Mouse (Mus musculus) embryo, embryonic 11 days (tissue): ENCODE results near the gene Rrp1.
A peak's percentile ranks its signal among the peaks of the same experiment; 100 is the strongest.
"Not testable (repeated sequence)": the region's sequence is repeated elsewhere in the genome, so short reads cannot be mapped to it uniquely, and the experiment has no call there.

ENCODE experiments used
- DNase-seq: peaks from one replicate; pipeline ENCODE4 v3.0.0-alpha.2; 2015

The Rrp1 gene

DNA sequence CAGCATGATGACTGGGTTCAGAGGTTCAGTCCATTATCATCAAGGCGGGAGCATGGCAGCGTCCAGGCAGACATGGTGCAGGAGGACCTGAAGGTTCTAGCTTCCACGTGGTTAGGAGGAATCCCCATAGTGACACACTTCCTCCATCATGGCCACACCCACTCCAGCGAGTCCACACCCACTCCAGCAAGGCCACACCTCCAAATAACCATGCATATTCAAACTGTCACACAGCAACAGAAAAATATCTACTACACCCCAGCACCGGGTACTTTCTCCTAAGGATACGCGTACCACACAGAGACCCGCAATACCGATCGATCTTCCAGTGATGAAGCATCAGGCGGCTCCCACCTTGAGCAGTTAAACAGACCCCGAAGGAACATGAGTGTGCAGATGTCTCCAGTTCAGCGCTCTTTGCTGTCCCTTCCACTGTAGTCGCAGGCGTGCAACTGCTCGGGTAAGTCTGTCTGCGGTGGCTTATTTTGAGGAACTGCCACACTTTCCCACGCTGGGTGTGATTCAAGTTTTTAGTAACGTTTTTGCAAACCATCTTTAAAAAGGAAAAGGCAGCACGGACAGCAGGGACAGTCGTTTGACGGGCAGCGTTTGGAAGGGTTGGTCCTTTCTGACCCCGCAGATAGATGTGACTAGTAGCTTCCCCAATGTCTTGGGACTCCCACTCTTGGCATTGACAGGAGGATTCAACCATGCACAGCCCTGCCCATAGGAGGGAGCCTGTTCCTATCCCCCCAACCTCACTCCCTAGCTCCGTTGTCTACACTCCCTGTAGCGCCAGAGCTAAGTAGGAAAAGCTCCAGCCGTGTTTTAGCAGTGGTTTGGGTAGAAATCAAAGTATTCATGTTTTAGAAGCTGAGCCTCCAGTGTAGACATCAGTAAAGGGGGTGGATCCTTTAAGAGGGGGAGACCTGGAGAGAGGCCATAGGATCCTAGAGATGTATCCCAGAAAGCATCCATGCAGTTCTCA is 39.9 kb downstream of the Rrp1 start:
- DNase-seq: no peak

DNA sequence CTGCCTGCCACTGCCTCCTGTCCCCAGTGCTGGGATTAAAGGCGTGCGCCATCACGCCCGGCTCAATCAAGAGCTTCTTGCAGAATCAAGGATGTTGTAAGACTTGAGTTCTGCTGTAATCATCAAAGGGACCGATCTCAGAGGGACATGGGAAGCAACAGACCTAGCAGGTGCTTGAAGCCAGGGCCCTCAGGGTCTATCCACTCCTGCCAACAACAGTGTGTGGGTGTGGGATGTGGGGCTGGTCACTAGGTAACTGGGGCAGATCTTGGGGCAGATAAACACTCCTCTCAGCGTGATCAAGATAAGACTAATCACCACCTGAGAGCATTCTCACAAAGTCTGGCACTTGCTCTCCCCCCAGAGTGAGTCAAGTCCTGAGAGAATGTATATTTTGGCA is 41.1 kb downstream of the Rrp1 start:
- no peak for DNase-seq

DNA sequence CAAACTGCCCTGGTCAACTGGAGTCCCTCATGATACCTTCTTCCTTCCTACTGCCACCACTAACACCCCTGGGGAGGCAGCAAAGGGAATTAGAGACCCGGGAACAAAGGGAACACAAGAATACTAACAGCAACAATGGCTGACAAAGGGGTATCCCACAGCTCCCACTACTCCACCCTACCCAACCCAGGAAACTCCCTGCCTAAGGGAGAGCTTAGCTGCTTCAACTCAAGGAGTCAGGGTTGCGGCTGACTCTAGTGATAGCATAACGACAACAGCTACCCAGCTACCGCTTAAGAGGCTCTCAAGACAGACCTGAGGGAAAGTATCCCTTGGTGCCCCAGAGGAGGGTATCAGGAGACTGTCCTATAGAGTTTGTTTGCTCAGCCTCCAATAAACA is 45.3 kb downstream of the Rrp1 start:
- no peak for DNase-seq

DNA sequence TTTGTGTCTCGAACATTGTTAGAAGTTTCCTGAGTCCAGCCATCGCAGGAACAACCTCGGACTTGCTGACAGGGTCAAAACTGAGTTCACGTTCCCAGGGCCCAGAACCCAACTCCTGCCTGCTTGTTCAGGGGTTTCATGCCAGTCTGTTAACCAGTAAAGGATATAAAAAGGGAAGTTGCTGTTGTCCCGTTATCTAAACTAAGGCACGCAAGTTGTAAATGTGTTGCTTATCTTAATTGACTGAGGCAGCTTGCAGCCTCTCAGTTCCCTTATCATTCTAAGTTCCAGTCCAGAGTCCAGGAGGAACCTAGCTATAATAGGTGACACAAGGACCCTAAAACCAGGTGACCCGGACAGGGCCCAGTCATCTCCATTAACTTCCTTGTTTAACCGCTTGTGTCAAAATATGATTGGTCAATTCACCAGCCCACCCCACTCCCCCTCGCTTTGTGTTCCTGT is 46.0 kb downstream of the Rrp1 start:
- no peak for DNase-seq

DNA sequence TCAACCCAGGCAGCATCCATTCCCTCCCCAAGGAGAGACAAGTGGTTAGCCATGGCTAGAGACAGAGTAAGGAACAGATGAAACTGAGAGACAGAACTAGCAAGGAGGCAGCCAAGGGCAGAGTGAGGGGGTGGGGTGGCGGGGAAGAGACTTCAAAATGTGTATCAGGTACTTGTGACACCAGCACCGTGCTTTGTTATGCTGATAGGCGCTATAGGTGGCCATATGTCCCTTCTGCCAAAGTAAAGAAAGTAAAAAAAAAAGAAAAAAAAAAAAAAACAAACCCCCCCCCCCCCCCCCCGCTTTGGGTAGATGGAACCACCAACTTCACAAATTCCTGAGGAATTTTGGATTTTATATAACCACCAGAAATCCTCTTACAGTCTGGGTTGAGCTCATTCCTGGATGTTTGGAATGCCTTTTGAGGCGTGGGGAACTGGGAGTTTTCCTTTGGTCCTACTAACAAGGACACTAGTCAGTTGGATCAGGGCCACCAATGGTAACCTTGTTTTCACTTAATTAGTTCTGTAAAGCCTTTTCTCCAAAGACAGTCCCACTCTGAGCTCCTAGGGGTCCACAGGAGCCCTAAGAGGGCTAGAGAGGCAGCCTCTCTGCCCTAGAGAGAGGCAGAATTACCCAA is 46.5 kb downstream of the Rrp1 start:
- no peak for DNase-seq

DNA sequence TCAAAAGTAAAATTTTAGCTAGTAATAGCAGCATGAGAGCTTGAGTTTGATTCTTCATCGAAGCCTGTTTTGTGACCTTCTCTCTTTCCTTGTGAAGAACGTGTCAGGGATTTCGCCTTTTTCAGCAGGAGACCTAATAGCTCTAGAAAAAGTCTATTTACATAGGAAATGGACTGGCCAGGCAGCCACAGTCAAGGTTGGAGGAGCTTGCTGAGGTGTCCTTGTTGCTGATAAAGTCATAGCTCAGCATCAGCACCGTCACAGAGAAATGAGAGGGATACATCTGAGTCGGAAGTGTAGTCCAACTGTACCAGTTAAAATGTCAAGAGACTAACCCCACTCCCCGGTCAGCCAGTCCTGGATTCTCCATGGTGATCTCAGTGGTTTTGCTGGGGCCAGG is 47.3 kb downstream of the Rrp1 start:
- DNase-seq: no peak

DNA sequence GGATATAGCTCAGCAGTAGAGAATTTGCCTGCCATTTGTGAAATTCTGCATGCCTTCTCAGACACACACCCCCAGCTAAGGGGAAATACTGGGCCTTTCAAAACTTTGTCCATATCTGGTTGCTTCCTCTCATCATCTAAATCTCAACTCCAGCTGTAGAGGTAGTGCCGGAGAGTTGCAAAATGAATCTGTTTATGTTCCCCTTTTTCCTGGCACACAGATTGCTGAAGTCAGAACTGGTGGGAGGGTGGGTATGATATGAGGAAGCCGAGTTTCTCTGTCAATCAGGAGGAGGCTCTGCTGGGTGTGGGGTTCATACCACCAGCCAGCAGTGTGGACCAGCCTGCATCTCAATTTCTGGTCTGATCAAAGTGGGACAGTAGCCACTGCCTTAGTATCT is 48.7 kb downstream of the Rrp1 start:
- DNase-seq: no peak

DNA sequence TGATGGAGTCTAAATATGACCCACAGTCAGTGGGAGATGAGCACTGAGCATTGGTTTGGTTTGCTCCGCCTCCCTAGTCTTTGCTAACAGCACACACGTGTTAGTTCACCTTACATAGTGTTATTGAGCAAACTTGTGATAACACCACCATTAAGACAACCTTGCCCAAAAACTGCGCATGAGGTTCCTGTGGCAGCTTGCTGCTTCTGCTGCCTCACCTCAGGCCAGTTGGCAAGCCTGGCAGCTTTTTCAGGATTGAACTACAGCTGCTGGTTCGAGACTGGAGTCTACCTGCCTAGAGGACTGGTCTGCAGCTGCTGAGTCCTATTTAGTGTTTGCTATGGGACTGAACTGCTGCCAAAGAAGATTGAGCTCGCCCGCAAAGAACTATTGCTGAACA is 49.5 kb downstream of the Rrp1 start:
- DNase-seq: no peak

DNA sequence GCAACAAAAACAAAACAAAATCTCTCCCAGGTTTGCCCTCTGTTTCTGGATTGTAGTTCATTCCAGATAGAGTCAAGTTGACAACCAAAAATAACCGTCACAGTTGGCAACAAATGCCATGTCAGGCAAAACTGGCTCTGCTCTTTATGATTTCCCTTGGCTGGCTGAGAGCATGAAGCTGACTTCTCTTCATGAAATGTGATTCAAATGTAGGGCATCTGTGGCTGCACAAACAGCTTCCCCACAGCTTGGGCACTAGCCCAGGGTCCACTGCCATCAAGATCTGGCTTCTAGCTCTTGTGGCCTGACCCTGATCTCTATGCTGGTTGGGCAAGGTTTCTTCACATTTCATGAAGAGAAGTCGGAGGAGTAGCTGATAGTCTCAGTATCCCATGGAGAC is 50.9 kb downstream of the Rrp1 start:
- DNase-seq: no peak

DNA sequence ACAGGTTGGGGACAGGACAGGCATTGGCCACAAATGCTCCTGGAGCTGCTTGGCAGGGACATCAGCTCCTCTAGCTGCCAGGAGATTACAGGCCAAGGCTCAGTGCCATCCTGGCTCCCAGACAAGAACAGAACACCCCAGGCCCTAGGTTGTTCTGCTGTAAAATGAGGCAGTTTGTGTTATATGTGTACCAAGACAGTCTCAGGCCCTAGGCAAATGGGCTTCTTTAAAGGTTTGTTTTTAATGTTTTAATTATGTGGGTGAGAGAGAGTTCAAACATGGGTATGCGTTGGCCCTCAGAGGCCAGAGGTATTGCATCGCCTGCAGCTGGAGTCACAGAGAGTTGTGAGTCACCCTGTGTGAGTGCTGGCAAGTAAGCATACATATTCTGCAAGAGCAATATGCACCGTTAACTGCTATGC is 52.5 kb downstream of the Rrp1 start:
- no peak for DNase-seq

DNA sequence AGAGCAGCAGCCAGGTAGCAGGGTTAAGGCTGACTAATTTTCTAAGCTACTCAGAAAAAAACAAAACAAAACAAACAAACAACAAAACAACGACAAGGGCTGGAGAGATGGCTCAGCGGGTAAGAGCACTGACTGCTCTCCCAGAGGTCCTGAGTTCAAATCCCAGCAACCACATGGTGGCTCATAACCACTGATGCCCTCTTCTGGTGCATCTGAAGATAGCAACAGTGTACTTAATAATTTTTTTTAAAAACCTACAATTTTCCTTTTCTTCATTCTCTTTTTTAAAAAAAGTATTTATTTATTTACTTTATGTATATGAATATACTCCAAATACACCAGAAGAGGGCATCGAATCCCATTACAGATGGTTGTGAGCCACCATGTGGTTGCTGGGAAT is 53.8 kb downstream of the Rrp1 start:
- DNase-seq: not testable (repeated sequence)

DNA sequence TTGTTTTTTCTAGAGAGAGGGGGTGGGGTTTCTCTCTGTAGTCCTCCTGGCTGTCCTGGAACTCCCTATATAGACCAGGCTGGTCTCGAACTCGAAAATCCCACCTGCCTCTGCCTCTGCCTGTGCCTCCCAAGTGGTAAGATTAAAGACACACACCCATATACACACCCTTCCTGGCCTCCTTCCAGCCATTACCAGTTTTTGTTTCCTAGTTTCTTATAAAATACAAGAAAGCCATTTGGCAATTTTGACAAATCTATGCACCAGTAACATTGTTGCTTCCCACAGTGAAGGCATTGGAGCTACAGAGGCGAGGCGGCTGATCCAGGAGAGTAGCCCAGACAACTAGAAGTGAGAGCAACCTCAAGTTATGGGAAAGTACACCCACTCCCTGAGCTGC is 54.6 kb downstream of the Rrp1 start:
- no peak for DNase-seq

DNA sequence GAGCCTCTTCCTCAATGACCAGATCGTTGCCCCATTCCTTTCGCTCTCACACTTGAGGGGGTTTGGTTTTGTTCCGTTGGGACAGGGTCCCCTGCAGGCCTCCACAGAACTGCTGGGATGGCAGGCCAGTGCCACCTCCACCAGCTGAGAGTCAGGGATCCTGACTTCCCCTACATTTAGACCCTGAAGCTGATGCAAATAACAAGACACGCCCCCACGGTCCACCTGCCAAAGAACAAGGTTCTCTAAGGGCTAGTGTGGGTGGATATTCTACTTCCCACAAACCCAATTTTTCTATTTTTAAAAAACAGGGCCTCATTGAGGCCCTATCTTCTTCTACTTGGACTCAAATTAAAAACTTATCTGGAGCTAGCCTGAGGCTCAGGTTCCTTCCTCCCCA is 55.1 kb downstream of the Rrp1 start:
- no peak for DNase-seq

DNA sequence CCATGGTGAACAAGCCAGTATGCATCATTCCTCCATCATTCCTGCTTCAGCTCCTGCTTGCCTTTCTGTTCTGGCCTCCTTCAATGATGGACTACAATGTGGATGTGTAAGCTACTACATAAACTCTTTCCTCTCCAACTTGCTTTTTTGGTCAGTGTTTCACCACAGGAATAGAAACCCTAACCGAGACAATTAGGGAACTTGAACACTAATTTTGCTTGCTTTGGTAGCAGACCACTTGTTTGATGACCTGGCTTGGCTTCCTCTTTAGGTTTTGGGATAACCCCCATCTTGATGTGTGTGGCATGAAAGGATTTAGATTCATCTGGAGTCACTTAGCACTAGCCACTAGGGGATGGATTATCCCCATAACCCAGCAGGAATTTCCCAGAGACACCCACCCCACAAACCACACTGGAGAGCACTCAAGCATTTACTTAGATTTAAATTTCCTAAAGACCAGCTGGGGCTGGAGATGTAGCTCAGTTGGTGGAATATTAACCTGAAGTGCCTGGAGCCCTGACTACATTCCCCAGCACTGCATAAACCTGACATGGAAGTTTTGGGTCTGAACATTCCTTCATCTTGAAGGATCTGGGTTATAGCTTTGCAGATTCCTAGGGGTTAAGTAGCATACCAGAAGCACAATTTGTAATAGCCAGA is 56.8 kb downstream of the Rrp1 start:
- DNase-seq: no peak

DNA sequence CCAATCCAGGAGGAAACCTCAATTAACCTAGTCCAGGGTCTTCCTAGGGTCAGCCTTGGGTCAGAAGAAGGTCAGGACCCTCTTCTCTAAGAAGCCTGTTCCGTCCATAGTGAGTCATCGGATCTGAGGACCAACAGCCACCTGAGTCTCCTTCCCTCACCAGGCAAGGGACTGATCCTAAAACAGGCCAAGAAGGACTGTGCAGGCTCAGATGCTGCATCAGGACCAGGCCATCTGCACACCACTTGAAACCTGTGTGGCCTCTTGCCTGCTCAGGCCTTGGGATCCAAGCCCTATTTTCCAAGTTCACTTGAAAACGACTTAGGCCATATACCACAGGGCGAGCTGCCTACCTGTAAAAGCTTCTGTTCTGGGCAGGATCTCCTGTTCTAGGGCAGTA is 59.6 kb downstream of the Rrp1 start:
- DNase-seq: no peak

DNA sequence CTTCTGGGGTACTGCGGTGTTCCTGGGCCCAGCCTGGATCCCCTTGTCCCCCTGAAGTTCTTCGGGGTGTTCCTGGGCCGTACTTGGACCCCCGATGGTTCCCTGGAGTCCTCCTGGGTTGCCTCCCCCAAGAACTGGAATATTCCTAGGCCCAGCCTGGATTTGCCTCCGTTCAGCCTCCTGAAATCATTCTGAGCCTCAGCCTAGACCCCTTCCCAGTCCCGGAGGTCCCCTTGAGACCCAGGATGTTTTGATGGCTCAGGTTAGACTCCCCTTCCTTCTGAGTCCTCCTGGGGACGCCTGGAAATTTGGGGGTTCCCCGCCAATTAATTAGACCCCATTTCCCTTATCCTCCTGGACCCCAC is 60.2 kb downstream of the Rrp1 start:
- no peak for DNase-seq

DNA sequence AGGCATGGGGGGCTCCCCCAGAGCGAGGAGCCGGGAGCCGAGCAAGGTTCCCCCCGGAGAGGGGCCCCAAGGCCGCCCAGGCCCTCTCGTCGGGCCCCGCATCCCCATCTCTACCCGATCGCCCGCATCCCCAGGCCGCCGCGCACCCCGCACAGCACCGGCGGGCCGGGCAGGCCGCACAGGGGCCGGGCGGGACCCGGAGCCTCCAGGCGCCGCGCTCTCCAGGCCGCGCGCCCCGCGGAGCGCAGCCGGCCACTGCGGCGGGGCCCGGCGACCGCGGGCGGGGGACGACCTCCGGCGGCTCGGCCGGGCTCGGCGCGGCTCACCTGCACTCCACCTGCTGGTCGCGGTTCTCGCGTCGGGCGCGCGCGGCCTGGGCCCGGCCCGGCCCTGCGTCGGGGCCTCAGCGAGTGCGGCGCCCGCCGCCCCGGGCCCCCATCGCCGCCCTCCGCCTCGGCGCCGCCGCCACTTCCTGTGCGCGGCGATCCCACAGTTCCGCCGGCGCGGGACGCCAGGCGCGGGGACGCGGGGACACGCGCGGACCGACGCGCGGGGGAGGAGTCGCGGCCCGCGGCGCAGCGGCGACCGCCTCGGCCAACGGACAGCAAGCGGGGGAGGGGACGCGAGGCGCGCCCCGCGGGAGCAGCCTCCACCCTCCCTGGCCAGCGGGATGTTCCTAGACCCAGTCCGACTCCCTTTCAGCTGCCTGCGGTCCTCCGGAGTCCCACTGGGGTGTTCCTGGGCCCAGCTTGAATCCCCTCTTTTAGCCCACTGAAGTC is 60.8 kb downstream of the Rrp1 start, which contains the start of gene Agpat3:
Gene Agpat3 (minus strand): TSS at position 603 of the 779 bp plus-strand sequence.
- peak; percentile 70 for DNase-seq

DNA sequence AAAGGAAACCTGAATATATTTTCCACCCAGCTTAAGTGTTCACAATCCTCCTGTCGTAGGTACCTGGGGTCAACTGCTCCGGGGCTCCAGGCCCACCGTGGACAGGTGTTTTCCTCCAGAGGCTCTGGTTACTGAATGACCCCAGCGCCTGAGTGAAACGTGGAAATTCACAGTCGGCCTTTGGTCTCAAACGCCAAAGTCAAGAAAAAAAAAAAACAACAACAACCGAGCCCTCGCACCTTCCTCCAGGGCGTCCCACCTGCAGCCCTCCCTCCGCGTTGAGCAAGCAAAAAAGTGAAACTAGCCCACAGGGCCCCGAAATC is 61.3 kb downstream of the Rrp1 start:
- peak; percentile 16 for DNase-seq

DNA sequence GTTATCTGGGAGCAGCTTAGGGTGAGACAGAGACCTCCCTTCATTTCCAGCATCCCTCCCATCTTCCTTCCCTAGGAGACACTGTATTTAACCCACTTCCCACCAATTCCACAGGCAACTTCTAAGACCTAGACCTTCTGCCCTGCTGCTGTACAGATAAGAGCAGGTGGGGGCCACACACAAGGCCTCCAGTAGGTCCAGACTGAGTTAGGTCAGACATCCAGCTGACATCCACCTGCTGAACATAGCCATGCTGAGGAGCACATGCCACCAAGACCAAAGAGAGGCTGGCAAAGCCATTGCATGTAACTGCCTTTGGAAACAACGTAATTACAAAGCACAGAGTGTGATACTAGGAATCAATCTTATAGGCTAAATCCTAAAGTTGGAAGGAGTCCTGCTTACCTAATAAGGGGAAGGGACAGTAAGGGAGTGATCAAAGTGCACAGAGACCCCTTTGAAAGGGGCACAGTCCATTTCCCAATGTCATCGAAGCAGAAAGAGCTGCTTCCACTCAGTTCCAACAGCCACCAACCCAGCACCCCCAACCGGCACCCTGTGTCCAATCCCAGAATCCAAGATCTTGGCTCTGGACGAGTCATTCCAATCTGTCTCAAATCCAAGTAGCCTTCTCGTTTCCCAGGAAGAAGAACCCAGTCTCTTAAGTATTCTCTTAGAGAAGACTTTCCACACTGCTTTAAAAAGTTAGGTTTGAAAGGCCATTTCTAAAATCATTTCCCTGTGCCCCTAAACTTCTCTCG is 61.9 kb downstream of the Rrp1 start:
- DNase-seq: no peak
